Mouse (Mus musculus): Measurements from ENCODE around the gene Ntrk3.

DNA sequence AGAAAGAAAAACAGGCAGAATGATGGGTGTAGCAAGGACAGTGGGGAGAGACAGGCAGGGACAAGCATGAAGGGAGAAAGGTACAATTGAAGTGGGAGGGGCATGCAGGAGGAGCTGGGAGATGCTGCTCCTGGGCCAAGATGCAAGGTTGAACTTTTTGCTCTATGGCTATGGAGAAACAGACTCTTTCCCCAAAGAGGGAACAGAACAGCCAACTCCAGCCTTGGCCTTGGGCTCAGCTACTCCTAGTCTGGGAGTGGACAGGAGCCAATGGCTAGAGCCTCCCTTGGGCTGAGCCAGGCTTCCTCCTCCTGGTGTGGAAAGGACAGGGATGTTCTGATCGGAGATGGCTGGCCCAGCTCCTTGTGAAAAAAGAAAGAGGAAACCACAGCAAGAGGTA, 145.6 kb downstream of the Ntrk3 start:
- TF ChIP-seq CTCF (conservative IDR thresholded peaks at IDR 0.05; ENCODE audit: insufficient read depth, insufficient read length, low read depth, low read length): no peak
- TF ChIP-seq POLR2A (IDR thresholded peaks at IDR 0.05; ENCODE audit: low read depth, low read length): no peak
